Mouse (Mus musculus) heart, embryonic 13.5 days (tissue): Measurements from ENCODE around the gene Fam20a. TPM values are rescaled to one million over a fixed set of nuclear protein-coding genes. Genes with fewer than 3 reads are reported as not detected.

Experiments
- ATAC-seq: fragments of 200-750 bp; cut with Nextera tagmentation; 2 replicates; pipeline ENCODE4 v1.8.0; 2017; ENCODE audit warnings: moderate TSS enrichment; ENCODE audit not compliant: insufficient number of reproducible peaks, low FRiP score, low TSS enrichment; ENCODE audit errors: extremely low read depth
- H3K27ac ChIP-seq: fragments of 300-500 bp; sonication (generic); replicated peaks from 2 replicates; pipeline ENCODE4 v1.5.1; 2015; ENCODE audit warnings: moderate library complexity, mild to moderate bottlenecking, inconsistent platforms
- H3K27me3 ChIP-seq: fragments of 300-500 bp; sonication (generic); replicated peaks from 2 replicates; pipeline ENCODE4 v1.6.1; 2015; ENCODE audit warnings: mild to moderate bottlenecking, inconsistent platforms
- H3K36me3 ChIP-seq: fragments of 300-500 bp; sonication (generic); 2 replicates; pipeline ENCODE4 v1.6.1; 2015; ENCODE audit warnings: mild to moderate bottlenecking, inconsistent platforms
- H3K4me1 ChIP-seq: fragments of 300-500 bp; sonication (generic); 2 replicates; pipeline ENCODE4 v1.6.1; 2015; ENCODE audit warnings: inconsistent platforms
- H3K4me2 ChIP-seq: fragments of 300-500 bp; sonication (generic); 2 replicates; pipeline ENCODE4 v1.6.1; 2015; ENCODE audit warnings: inconsistent platforms, mild to moderate bottlenecking, moderate library complexity
- H3K4me3 ChIP-seq: fragments of 300-500 bp; sonication (generic); 2 replicates; pipeline ENCODE4 v1.5.1; 2015; ENCODE audit warnings: moderate library complexity, mild to moderate bottlenecking, inconsistent platforms
- H3K9ac ChIP-seq: fragments of 300-500 bp; sonication (generic); 2 replicates; pipeline ENCODE4 v1.6.1; 2015; ENCODE audit warnings: inconsistent platforms, mild to moderate bottlenecking, moderate library complexity
- H3K9me3 ChIP-seq: fragments of 300-500 bp; sonication (generic); 2 replicates; pipeline ENCODE4 v1.6.1; 2016; ENCODE audit warnings: inconsistent platforms
- WGBS: fragments of 180-500 bp; shearing (Covaris S2); methylation state at CpG from one replicate; pipeline ENCODE4 v1.1.7; 2015; ENCODE audit warnings: mixed read lengths; 5-methylcytosine and 5-hydroxymethylcytosine counted together
- polyA plus RNA-seq: library from polyadenylated mRNA; unstranded; fragments of >200 nt; fragmentation: Nextera tagmentation; extraction: Ambion mirVana; gene quantifications from 2 replicates; pipeline ENCODE4 v1.2.1, GENCODE M21; 2015

Fam20a gene
- polyA plus RNA-seq, 1 experiment from 2014 or later: 2.3 TPM

DNA sequence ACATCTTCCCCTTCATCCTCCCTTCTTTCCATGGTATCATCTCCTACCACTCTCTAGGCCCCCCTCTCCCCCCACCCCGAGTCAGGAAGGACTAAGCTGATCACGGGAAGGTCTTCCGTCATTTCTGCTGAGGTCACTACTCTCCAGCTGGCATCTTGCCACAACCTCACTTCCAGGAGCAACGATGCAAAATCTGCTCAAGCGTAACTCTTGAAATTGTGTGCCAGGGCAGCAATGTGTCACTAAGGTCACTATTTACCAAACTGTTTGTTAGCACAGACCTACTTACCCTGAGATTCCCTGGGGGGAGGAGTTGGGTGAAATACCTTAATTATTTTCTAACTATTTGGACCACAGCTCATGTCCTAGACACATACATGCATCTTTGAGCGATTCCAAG, 21.3 kb downstream of the Fam20a start:
- H3K36me3 ChIP-seq: no peaks in the 10 kb centered on the region
- H3K27ac ChIP-seq: no peak overlapping the region
- H3K4me2 ChIP-seq: no peak overlapping the region
- no peak overlapping the region for H3K4me3 ChIP-seq
- H3K9ac ChIP-seq: no peak overlapping the region
- H3K9me3 ChIP-seq: no peaks in the 10 kb centered on the region
- 46% methylated on average over 6 of the region's 6 CpGs for WGBS
- ATAC-seq: no peak
- no peaks in the 10 kb centered on the region for H3K27me3 ChIP-seq
- peaks cover 34% of the 10 kb centered on the region for H3K4me1 ChIP-seq

DNA sequence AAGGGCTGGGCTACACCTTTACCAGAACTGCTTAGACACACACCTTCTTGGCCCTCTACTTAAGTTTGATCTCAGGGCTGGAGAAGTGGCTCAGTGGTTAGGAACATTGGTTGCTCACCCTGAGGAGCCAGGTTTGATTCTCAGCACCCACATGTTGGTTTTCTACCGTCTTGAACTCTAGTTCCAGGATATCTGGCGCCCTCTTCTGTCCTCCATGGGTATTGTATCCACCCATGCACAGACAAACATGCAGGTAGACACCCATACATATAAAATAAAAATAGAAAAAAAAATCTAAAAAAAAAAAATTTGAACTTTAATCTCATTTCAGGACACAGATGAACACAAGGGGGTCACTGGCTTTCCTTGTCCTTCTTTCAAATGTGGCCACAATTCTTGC, 22.3 kb downstream of the Fam20a start:
- Histone ChIP-seq H3K4me3 (no peak overlapping the region), H3K4me2 (no peak overlapping the region), H3K36me3 (no peaks in the 10 kb centered on the region), H3K27ac (no peak overlapping the region), H3K9ac (no peak overlapping the region), H3K9me3 (no peaks in the 10 kb centered on the region), H3K4me1 (peaks cover 25% of the 10 kb centered on the region), H3K27me3 (no peaks in the 10 kb centered on the region)
- ATAC-seq: no peak
- 54% methylated on average over 2 of the region's 2 CpGs for WGBS

DNA sequence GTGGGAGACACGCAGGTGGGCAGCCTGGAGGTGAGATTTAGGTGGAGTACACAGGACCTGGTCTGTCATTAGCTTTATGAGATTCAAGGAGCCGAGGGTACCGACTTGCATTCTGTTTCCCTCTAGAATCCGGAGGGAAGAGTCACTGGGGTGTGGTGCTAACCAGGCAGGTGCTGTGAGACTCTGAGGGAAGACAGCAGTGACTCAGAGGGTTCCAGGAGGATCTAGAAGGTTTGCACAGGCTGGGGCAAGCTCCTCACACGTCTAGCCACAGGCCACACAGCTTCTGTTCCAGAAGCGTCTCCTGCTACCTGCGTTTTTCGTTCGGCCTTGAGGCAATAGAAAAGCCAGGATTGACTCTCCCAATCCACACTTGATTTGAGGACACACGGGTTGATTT, 23.3 kb downstream of the Fam20a start:
- Histone ChIP-seq H3K36me3 (no peaks in the 10 kb centered on the region), H3K9ac (no peak overlapping the region), H3K4me2 (no peak overlapping the region), H3K4me1 (peaks cover 25% of the 10 kb centered on the region), H3K9me3 (no peaks in the 10 kb centered on the region), H3K27ac (no peak overlapping the region), H3K27me3 (no peaks in the 10 kb centered on the region), H3K4me3 (no peak overlapping the region)
- 83% methylated on average over 10 of the region's 10 CpGs for WGBS
- ATAC-seq: no peak

DNA sequence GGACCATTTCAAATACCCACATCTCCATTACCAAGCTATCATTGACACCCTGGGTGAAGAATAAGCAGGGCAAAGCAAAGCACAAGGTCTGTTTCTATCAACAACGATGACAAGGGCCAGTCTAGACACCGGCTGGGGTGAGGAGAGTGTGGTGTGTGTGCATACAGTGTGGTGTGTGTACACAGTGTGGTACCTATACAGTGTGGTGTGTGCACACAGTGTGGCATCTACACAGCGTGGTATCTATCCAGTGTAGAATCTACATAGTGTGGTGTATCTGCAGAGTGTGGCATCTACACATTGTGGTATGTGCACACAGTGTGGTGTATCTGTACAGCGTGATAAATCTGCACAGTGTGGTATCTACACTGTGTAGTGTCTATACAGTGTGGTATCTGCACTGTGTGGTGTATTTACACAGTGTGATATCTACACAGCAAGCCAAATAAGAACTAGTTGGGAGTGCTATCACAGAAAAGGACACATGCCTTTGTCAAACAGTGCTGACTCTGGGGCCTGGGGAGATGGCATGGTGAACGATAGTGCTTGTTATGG, 24.9 kb downstream of the Fam20a start:
- Histone ChIP-seq H3K27ac (no peak overlapping the region), H3K4me3 (no peak overlapping the region), H3K27me3 (no peaks in the 10 kb centered on the region), H3K4me1 (peaks cover 18% of the 10 kb centered on the region), H3K4me2 (no peak overlapping the region), H3K36me3 (no peaks in the 10 kb centered on the region), H3K9ac (no peak overlapping the region), H3K9me3 (no peaks in the 10 kb centered on the region)
- 78% methylated on average over 5 of the region's 5 CpGs for WGBS
- no peak for ATAC-seq

DNA sequence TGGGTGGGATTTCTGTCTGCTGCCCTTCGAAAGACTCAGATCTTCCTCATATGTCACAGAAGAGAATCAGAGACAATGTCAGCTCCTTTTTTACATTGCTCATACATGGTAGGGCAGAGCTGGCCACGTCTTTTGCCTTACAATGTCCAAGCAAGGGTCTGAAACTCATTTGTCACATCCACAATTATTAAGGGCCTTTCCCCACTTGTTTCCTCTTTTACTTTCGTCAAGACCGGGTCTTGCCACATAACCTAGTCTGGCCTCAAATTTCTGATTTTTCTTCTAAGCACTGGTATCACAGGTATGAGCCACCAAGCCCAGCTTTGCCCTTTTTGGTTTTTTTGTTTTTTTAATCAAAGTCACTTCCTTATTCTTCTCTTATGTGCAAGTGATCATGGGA, 25.6 kb downstream of the Fam20a start:
- no peak overlapping the region for H3K27ac ChIP-seq
- H3K4me2 ChIP-seq: no peak overlapping the region
- H3K9ac ChIP-seq: no peak overlapping the region
- no peak overlapping the region for H3K4me3 ChIP-seq
- WGBS: 80% methylated on average over 4 of the region's 4 CpGs
- no peak for ATAC-seq
- H3K9me3 ChIP-seq: no peaks in the 10 kb centered on the region
- peaks cover 18% of the 10 kb centered on the region for H3K4me1 ChIP-seq
- H3K27me3 ChIP-seq: no peaks in the 10 kb centered on the region
- H3K36me3 ChIP-seq: no peaks in the 10 kb centered on the region

DNA sequence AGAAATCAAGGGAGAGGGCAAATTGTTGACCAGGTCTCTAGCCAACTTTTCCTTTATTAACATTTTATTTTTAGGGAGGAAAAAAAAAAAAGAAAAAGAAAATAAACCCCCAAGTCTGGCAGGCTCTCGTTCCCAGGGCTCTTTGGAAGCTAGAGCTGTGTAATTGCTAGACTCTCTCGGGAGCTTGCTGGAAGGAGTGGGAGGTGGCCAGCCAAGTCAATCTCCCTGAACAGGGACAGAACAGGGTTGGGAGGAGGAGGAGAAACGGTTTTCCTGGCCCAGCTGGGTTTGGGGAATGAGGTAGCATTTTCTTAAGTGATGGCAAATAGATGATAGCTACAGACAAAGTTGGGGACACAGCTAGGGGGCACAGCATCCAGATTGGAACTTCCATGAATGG, 29.3 kb downstream of the Fam20a start:
- no peaks in the 10 kb centered on the region for H3K36me3 ChIP-seq
- no peak overlapping the region for H3K27ac ChIP-seq
- no peak overlapping the region for H3K4me3 ChIP-seq
- no peak for ATAC-seq
- no peak overlapping the region for H3K9ac ChIP-seq
- no peaks in the 10 kb centered on the region for H3K27me3 ChIP-seq
- WGBS: 40% methylated on average over 3 of the region's 3 CpGs
- H3K4me2 ChIP-seq: no peak overlapping the region
- 0 out of 2 replicates have a peak, but pooled peaks cover 4% of the 10 kb centered on the region for H3K4me1 ChIP-seq
- no peaks in the 10 kb centered on the region for H3K9me3 ChIP-seq

DNA sequence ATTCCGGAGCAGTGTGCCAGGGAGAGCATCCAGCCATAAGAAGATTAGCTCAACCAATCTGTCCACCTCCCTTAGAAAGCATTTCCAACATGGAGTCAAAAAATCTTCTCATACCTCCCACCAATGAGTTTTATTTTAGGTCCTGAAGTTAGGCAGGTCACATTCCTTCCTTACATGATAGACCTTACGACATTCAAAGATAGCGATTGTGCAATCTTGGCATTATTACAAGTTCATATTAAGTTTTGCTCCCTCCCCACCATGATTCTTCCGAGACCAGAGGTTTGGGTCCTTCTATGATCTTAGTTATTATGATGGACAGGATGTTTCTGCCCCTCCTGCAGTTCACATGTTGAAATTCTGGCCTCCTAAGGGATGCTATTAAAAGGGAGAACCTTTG, 32.5 kb downstream of the Fam20a start:
- Histone ChIP-seq H3K27me3 (no peaks in the 10 kb centered on the region), H3K27ac (no peak overlapping the region), H3K9ac (no peak overlapping the region), H3K4me2 (no peak overlapping the region), H3K4me3 (no peak overlapping the region), H3K4me1 (peaks cover 4% of the 10 kb centered on the region; the same call in 1 of the 2 replicates), H3K9me3 (no peaks in the 10 kb centered on the region), H3K36me3 (no peaks in the 10 kb centered on the region)
- 73% methylated on average over 4 of the region's 4 CpGs for WGBS
- no peak for ATAC-seq

DNA sequence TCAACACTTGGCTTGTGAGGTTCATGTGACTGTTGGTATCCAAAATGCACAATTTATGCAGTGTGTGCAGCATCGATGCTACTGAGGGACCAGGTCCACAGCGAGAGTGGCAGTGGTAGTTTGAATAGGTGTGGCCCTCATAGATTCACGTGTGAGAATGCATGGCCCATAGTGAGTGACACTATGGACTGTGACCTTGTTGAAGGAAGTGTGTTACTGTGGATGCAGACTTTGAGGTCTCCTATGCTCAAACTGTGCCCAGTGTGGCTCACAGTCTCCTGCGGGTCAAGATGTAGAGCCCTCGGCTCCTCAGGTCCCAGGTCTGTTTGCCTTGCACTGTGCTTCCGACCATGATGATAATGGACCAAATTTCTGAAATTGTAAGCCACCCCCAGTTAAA, 39.9 kb downstream of the Fam20a start:
- H3K9me3 ChIP-seq: no peaks in the 10 kb centered on the region
- H3K4me2 ChIP-seq: no peak overlapping the region
- WGBS: 86% methylated on average over 6 of the region's 6 CpGs
- peaks cover 19% of the 10 kb centered on the region for H3K4me1 ChIP-seq
- H3K27ac ChIP-seq: peak overlapping the region; percentile 76
- no peaks in the 10 kb centered on the region for H3K27me3 ChIP-seq
- no peaks in the 10 kb centered on the region for H3K36me3 ChIP-seq
- H3K4me3 ChIP-seq: no peak overlapping the region
- no peak overlapping the region for H3K9ac ChIP-seq
- ATAC-seq: no peak

DNA sequence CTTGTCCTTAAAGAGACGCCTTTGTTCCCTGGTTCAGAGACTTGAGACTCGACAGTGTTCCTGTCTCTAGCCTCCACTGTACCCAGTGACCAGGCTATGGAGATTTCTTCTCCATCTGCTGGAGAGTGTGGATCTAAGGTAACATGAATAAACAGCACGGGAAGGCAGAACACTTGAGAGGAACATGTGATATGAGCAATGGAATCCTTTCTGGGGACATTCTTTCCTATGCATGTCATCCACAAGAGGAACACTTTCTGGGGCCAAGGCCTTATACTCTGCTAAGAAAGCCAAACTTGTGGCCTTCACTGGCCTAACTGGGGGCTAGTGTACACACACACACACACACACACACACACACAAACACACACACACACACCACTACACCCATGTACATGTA, 40.5 kb downstream of the Fam20a start:
- H3K4me3 ChIP-seq: no peak overlapping the region
- H3K9ac ChIP-seq: no peak overlapping the region
- no peaks in the 10 kb centered on the region for H3K27me3 ChIP-seq
- no peaks in the 10 kb centered on the region for H3K9me3 ChIP-seq
- peak; percentile 37; the same call in 1 of the 2 replicates for ATAC-seq
- peak overlapping the region; percentile 76 for H3K27ac ChIP-seq
- no peaks in the 10 kb centered on the region for H3K36me3 ChIP-seq
- H3K4me2 ChIP-seq: no peak overlapping the region
- 41% methylated on average over 3 of the region's 3 CpGs for whole genome bisulfite sequencing
- peaks cover 19% of the 10 kb centered on the region for H3K4me1 ChIP-seq

DNA sequence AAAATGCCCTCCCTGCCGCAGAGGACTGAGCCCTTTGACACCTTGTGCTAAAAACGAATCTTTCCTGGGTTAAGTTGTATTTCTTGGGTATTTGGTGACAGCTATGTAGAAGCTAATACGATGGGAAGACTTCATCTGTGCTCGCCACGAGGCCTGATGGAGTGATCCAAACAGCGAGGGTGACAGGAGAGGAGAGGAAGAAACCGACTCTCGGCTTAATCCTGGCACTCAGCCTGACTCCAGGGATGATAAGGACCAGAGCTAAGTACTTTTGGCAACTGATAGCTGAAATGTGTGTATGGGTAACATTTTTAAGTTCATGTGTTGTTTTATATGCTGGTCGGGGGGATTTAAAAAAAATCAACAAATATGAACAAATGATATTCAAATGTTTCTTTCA, 41.1 kb downstream of the Fam20a start:
- no peak overlapping the region for H3K4me2 ChIP-seq
- H3K27ac ChIP-seq: peak overlapping the region; percentile 76
- 29% methylated on average over 9 of the region's 9 CpGs for WGBS
- H3K9ac ChIP-seq: no peak overlapping the region
- no peaks in the 10 kb centered on the region for H3K27me3 ChIP-seq
- H3K4me3 ChIP-seq: no peak overlapping the region
- H3K9me3 ChIP-seq: no peaks in the 10 kb centered on the region
- peaks cover 25% of the 10 kb centered on the region for H3K4me1 ChIP-seq
- H3K36me3 ChIP-seq: no peaks in the 10 kb centered on the region
- no peak for ATAC-seq

DNA sequence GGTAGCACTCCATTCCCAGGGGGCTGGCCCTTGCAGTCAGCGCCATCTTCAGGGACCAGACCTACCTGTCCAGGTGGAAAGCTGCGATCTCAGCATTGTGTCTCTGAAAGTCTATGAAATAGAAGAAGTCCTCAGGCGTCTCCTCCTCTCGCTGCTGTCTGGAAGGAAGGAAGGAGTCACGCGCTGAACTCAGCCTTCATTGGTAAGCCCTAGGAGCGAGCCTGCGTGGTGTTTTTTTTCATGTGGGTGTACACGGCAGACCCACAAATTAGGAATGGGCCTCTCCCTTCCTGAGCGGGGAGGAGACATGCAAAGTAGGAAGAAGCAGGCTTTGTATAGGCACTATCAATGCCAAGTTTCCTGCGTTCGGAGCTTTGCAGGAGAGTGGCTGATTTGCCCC, 43.8 kb downstream of the Fam20a start:
- Histone ChIP-seq H3K9me3 (no peaks in the 10 kb centered on the region), H3K4me3 (no peak overlapping the region), H3K36me3 (no peaks in the 10 kb centered on the region), H3K27me3 (no peaks in the 10 kb centered on the region), H3K4me2 (no peak overlapping the region), H3K4me1 (peaks cover 27% of the 10 kb centered on the region), H3K9ac (no peak overlapping the region), H3K27ac (no peak overlapping the region)
- WGBS: 71% methylated on average over 12 of the region's 12 CpGs
- no peak for ATAC-seq

DNA sequence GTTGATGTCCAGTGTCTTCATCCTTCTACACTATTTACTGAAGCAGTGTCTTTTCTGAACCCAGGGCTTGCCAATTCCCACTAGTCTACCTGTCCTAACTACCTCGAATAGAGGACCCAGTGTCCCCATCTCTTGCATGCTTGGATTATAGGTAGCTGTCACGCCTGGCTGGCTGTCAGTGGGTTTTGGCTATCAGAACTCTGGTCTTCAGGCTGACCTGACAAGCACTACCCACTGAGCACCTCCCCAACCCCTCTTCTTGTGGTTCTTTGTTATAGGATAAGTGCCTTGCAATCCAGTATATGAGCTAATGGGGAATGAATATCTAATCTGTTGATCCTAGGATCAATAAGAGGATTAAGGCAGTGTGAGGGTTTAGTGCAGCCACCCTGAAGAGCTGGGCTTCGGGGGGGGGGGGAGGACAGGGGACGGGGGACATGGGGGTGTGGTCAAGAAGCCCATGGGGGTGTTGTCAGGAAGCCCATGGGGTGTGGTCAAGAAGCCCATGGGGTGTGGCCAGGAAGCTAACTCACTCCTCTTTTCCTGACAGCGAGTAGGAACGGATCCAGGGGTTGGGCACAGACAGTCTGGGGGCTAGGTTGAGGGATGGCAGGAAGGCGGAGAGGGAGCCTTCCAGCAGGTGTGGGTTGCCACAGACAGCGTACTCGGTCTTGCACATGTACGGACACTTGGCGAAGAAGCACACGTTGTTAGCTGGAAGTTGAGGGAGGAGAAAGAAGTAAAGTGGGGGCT, 45.3 kb downstream of the Fam20a start:
- Histone ChIP-seq H3K4me3 (no peak overlapping the region), H3K9me3 (no peaks in the 10 kb centered on the region), H3K4me2 (no peak overlapping the region), H3K27me3 (no peaks in the 10 kb centered on the region), H3K4me1 (peaks cover 35% of the 10 kb centered on the region), H3K9ac (no peak overlapping the region), H3K27ac (no peak overlapping the region), H3K36me3 (peaks cover 6% of the 10 kb centered on the region)
- no peak for ATAC-seq
- WGBS: 70% methylated on average over 12 of the region's 12 CpGs
